Mouse (Mus musculus): ENCODE results near the gene Rnf223.

The Rnf223 gene

GRCm38 (mm10) chr4:156130436-156130835 is at the start of gene Rnf223:
Gene Rnf223, plus strand, starts transcription at chr4:156130513.
- DNase-seq, result peak; percentile 23

- peak; percentile 51 for DNase-seq
Measured at GRCm38 (mm10) chr4:156082621-156083234, 47.6 kb upstream of the Rnf223 start.

- peak; percentile 92 for DNase-seq
Measured at GRCm38 (mm10) chr4:156083348-156083747, 47.0 kb upstream of the Rnf223 start.

GRCm38 (mm10) chr4:156084096-156084879 is 46.0 kb upstream of the Rnf223 start:
- peak; percentile 71 for DNase-seq

- DNase-seq, result no peak
Measured at GRCm38 (mm10) chr4:156085256-156085655, 45.1 kb upstream of the Rnf223 start.

- no peak for DNase-seq
Measured at GRCm38 (mm10) chr4:156087398-156088087, 42.8 kb upstream of the Rnf223 start.

- DNase-seq, result no peak
Measured at GRCm38 (mm10) chr4:156091236-156091635, 39.1 kb upstream of the Rnf223 start.

GRCm38 (mm10) chr4:156092765-156093164 is 37.5 kb upstream of the Rnf223 start:
- no peak for DNase-seq

- DNase-seq, result no peak
Measured at GRCm38 (mm10) chr4:156093758-156094157, 36.6 kb upstream of the Rnf223 start.

GRCm38 (mm10) chr4:156096191-156096590 is 34.1 kb upstream of the Rnf223 start:
- no peak for DNase-seq

GRCm38 (mm10) chr4:156097770-156098366 is 32.4 kb upstream of the Rnf223 start:
- DNase-seq, result no peak

GRCm38 (mm10) chr4:156099427-156099826 is 30.9 kb upstream of the Rnf223 start:
- no peak for DNase-seq

- DNase-seq, result no peak
Measured at GRCm38 (mm10) chr4:156100501-156100900, 29.8 kb upstream of the Rnf223 start.

GRCm38 (mm10) chr4:156101481-156101903 is 28.8 kb upstream of the Rnf223 start:
- no peak for DNase-seq

GRCm38 (mm10) chr4:156103342-156103741 is 27.0 kb upstream of the Rnf223 start:
- no peak for DNase-seq

- DNase-seq, result peak; percentile 79
Measured at GRCm38 (mm10) chr4:156108606-156109546, 21.4 kb upstream of the Rnf223 start.

- DNase-seq, result peak; percentile 98
Measured at GRCm38 (mm10) chr4:156109570-156110331, 20.6 kb upstream of the Rnf223 start, which contains the start of gene 9430015G10Rik. Gene 9430015G10Rik, plus strand, starts transcription at chr4:156109982.

GRCm38 (mm10) chr4:156124077-156124476 is 6.2 kb upstream of the Rnf223 start:
- no peak for DNase-seq

GRCm38 (mm10) chr4:156125393-156125792 is 4.9 kb upstream of the Rnf223 start:
- no peak for DNase-seq

GRCm38 (mm10) chr4:156126841-156127240 is 3.5 kb upstream of the Rnf223 start:
- no peak for DNase-seq

GRCm38 (mm10) chr4:156128746-156129145 is 1.6 kb upstream of the Rnf223 start:
- DNase-seq, result no peak

Data from kidney, postnatal 10 days (tissue).